In genomic region chr11:85395361-85395760, GRCm38 (mm10) we compare ENCODE assay signal across 14 mouse cellular contexts. TPM values are rescaled to one million over a fixed set of nuclear protein-coding genes. Genes with fewer than 3 reads are reported as not detected.
DNase-seq lines count a peak whose midpoint lies in the region; ATAC-seq and TF ChIP-seq lines count a peak whose summit lies in the region.
"Had no signal": no experiment of that assay in that cellular context is flagged by ENCODE, and none has a peak within 500 bp of the region (broad histone marks: within the 10 kb centered on the region; RNA-seq: fewer than 3 reads in every experiment).

No protein-coding gene starts in this region.

- WGBS in heart, embryonic 12.5 days = 60% methylated on average over 7 of the region's 7 CpGs
- 68% methylated on average over 7 of the region's 7 CpGs for WGBS in heart, embryonic 11.5 days (ENCODE audit: insufficient replicate concordance)
- WGBS in lung, embryonic 14.5 days = 57% methylated on average over 7 of the region's 7 CpGs
- 38% methylated on average over 7 of the region's 7 CpGs for WGBS in embryonic facial prominence, embryonic 11.5 days
- WGBS in limb, embryonic 12.5 days = 40% methylated on average over 7 of the region's 7 CpGs

- no peak for DNase-seq in lung, embryonic 14.5 days
- DNase-seq in lung, postnatal 36 days = no peak
- DNase-seq in embryonic facial prominence, embryonic 11.5 days (ENCODE audit: low spot score) = peak; percentile 51
- no peak for DNase-seq in right cerebral cortex, adult 2 months (ENCODE audit: low spot score in 2 of 2)
- DNase-seq: cerebellum, adult 18-20 months; gastrocnemius, postnatal 25 days; right cerebral cortex, postnatal 4 days had no signal

- H3K4me1 ChIP-seq in heart, embryonic 12.5 days (replicated peaks) = no peaks in the 10 kb centered on the region
- no peaks in the 10 kb centered on the region for H3K4me1 ChIP-seq in heart, embryonic 11.5 days (ENCODE audit: control insufficient read depth, insufficient read depth, low read length)
- no peaks in the 10 kb centered on the region for H3K4me1 ChIP-seq in lung, embryonic 14.5 days (ENCODE audit: insufficient read depth)
- H3K4me1 ChIP-seq in embryonic facial prominence, embryonic 11.5 days (ENCODE audit: control insufficient read depth, insufficient read depth, low read length) = peaks cover 4% of the 10 kb centered on the region; the same call in 1 of the 2 replicates
- H3K4me1 ChIP-seq in limb, embryonic 12.5 days (replicated peaks) = peaks cover 14% of the 10 kb centered on the region

- no peak overlapping the region for H3K4me3 ChIP-seq in heart, embryonic 12.5 days
- H3K4me3 ChIP-seq in heart, embryonic 11.5 days (ENCODE audit: low read depth, low read length) = no peak overlapping the region
- no peak overlapping the region for H3K4me3 ChIP-seq in lung, embryonic 14.5 days (ENCODE audit: low read depth, low read length)
- H3K4me3 ChIP-seq in embryonic facial prominence, embryonic 11.5 days (ENCODE audit: low read depth, low read length) = no peak overlapping the region
- no peak overlapping the region for H3K4me3 ChIP-seq in limb, embryonic 12.5 days (replicated peaks)
- H3K4me3 ChIP-seq: neural tube, embryonic 13.5 days had no signal

- H3K9me3 ChIP-seq in heart, embryonic 12.5 days (replicated peaks) = no peaks in the 10 kb centered on the region
- H3K9me3 ChIP-seq in heart, embryonic 11.5 days (replicated peaks; ENCODE audit: control insufficient read depth, low read length) = no peaks in the 10 kb centered on the region
- no peaks in the 10 kb centered on the region for H3K9me3 ChIP-seq in lung, embryonic 14.5 days (ENCODE audit: low read depth, low read length)
- H3K9me3 ChIP-seq in embryonic facial prominence, embryonic 11.5 days (replicated peaks; ENCODE audit: control insufficient read depth, low read length) = no peaks in the 10 kb centered on the region
- no peaks in the 10 kb centered on the region for H3K9me3 ChIP-seq in limb, embryonic 12.5 days
- H3K9me3 ChIP-seq: neural tube, embryonic 13.5 days had no signal

- no peaks in the 10 kb centered on the region for H3K36me3 ChIP-seq in heart, embryonic 12.5 days
- H3K36me3 ChIP-seq in heart, embryonic 11.5 days (ENCODE audit: control insufficient read depth, insufficient read depth, low read length) = no peaks in the 10 kb centered on the region
- no peaks in the 10 kb centered on the region for H3K36me3 ChIP-seq in lung, embryonic 14.5 days (ENCODE audit: insufficient read depth)
- no peaks in the 10 kb centered on the region for H3K36me3 ChIP-seq in embryonic facial prominence, embryonic 11.5 days (replicated peaks; ENCODE audit: control insufficient read depth, insufficient read depth, low read depth, low read length)
- no peaks in the 10 kb centered on the region for H3K36me3 ChIP-seq in limb, embryonic 12.5 days
- H3K36me3 ChIP-seq: neural tube, embryonic 13.5 days had no signal

- H3K9ac ChIP-seq in heart, embryonic 12.5 days = no peak overlapping the region
- H3K9ac ChIP-seq in heart, embryonic 11.5 days (ENCODE audit: low read depth, low read length) = no peak overlapping the region
- H3K9ac ChIP-seq in lung, embryonic 14.5 days = no peak overlapping the region
- peak overlapping the region; percentile 25; the same call in 1 of the 2 replicates for H3K9ac ChIP-seq in embryonic facial prominence, embryonic 11.5 days (replicated peaks; ENCODE audit: low read length)
- no peak overlapping the region for H3K9ac ChIP-seq in limb, embryonic 12.5 days (replicated peaks)
- H3K9ac ChIP-seq: liver, embryonic 14.5 days; neural tube, embryonic 13.5 days had no signal

- H3K27ac ChIP-seq in heart, embryonic 12.5 days (ENCODE audit: poor library complexity, severe bottlenecking) = no peak overlapping the region
- no peak overlapping the region for H3K27ac ChIP-seq in heart, embryonic 11.5 days (ENCODE audit: low read depth, low read length)
- H3K27ac ChIP-seq in lung, embryonic 14.5 days (ENCODE audit: low read depth) = peak overlapping the region; percentile 70
- peak overlapping the region; percentile 72; the same call in 1 of the 2 replicates for H3K27ac ChIP-seq in embryonic facial prominence, embryonic 11.5 days (replicated peaks; ENCODE audit: low read depth, low read length)
- 0 out of 2 replicates have a peak overlapping the region, but pooled peaks have one; percentile 50 for H3K27ac ChIP-seq in limb, embryonic 12.5 days
- H3K27ac ChIP-seq: liver, embryonic 14.5 days; neural tube, embryonic 13.5 days had no signal

- no peaks in the 10 kb centered on the region for H3K27me3 ChIP-seq in heart, embryonic 12.5 days (replicated peaks)
- no peaks in the 10 kb centered on the region for H3K27me3 ChIP-seq in heart, embryonic 11.5 days (ENCODE audit: control insufficient read depth, insufficient read depth, low read length)
- no peaks in the 10 kb centered on the region for H3K27me3 ChIP-seq in lung, embryonic 14.5 days (ENCODE audit: insufficient read depth, low read length)
- no peaks in the 10 kb centered on the region for H3K27me3 ChIP-seq in embryonic facial prominence, embryonic 11.5 days (ENCODE audit: control insufficient read depth, insufficient read depth, low read length)
- no peaks in the 10 kb centered on the region for H3K27me3 ChIP-seq in limb, embryonic 12.5 days
- H3K27me3 ChIP-seq: neural tube, embryonic 13.5 days had no signal

- ATAC-seq in heart, embryonic 12.5 days (ENCODE audit: insufficient number of reproducible peaks, low FRiP score) = 0 out of 2 replicates have a peak, but pooled peaks have one; percentile 36
- ATAC-seq in heart, embryonic 11.5 days (replicated peaks; ENCODE audit: insufficient number of reproducible peaks, low FRiP score, low TSS enrichment) = no peak
- ATAC-seq in lung, embryonic 14.5 days (ENCODE audit: insufficient read depth) = no peak
- no peak for ATAC-seq in embryonic facial prominence, embryonic 11.5 days (replicated peaks; ENCODE audit: insufficient number of reproducible peaks, low FRiP score, low TSS enrichment, low read depth)
- no peak for ATAC-seq in limb, embryonic 12.5 days (ENCODE audit: insufficient number of reproducible peaks, insufficient read depth, low FRiP score, low TSS enrichment, low read depth)
- ATAC-seq: hindbrain, embryonic 16.5 days; midbrain, embryonic 16.5 days had no signal

- H3K4me2 ChIP-seq in heart, embryonic 12.5 days = no peak overlapping the region
- no peak overlapping the region for H3K4me2 ChIP-seq in heart, embryonic 11.5 days
- H3K4me2 ChIP-seq in lung, embryonic 14.5 days = no peak overlapping the region
- no peak overlapping the region for H3K4me2 ChIP-seq in embryonic facial prominence, embryonic 11.5 days (ENCODE audit: low read depth, low read length)
- no peak overlapping the region for H3K4me2 ChIP-seq in limb, embryonic 12.5 days
- H3K4me2 ChIP-seq: neural tube, embryonic 13.5 days had no signal

- TF ChIP-seq CTCF in lung, embryonic 14.5 days (IDR thresholded peaks at IDR 0.05; ENCODE audit: low read depth) = no peak

RNA-seq across cellular contexts. Expression of gene Bcas3, which starts 42.4 kb away (rescaled TPM):
- 16.1 and 20.6 TPM in 2 replicates for polyA plus RNA-seq in heart, embryonic 12.5 days (2016; fragmentation: Nextera tagmentation; extraction: Ambion mirVana)
- 22.1 and 22.8 TPM in 2 replicates for polyA plus RNA-seq in heart, embryonic 11.5 days (2014; fragmentation: Nextera tagmentation; extraction: Ambion mirVana)
- 31.1 and 35.0 TPM in 2 replicates for polyA plus RNA-seq in lung, embryonic 14.5 days (2014; fragmentation: Nextera tagmentation; extraction: Ambion mirVana)
- polyA plus RNA-seq in embryonic facial prominence, embryonic 11.5 days (2014; fragmentation: Nextera tagmentation; extraction: Ambion mirVana) = 31.2 and 41.1 TPM in 2 replicates
- polyA plus RNA-seq in limb, embryonic 12.5 days (2016; fragmentation: Nextera tagmentation; extraction: Ambion mirVana) = 29.7 and 33.5 TPM in 2 replicates

Comparison
In these comparisons a context has a peak if more than half of its experiments do, and no peak if none do; other contexts are left out.
1. H3K27ac ChIP-seq: peak in lung, embryonic 14.5 days (single experiment), embryonic facial prominence, embryonic 11.5 days (single experiment) and limb, embryonic 12.5 days (single experiment); none in heart, embryonic 12.5 days (single experiment) and heart, embryonic 11.5 days (single experiment).